Mouse (Mus musculus): ENCODE measurements at regions not wholly inside any gene's neighbourhood (a gene's known extent, or its start where the extent isn't known, plus 50 kb on each side); places are given as distances from the start of the nearest gene placed in this dataset.

DNA sequence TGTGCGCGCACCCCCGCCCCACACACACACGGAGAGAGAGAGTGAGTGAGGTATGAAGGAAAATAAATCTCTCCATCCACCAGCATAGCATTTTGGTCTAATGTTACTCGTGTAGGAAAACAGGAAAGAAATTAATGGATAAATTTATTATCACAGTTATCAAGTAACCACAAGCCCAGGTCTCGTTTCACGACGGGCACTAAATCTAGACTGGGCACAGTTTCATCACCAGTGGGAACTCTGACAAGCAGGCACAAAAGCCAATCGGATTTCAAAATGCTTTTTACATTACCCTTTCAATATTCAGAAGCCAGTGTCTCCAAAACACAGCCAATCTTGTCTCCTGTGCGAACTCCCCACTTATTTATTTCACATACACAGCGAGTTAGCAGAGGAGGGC lies 244.9 kb upstream of the Lrtm1 start:
- no peak for DNase-seq (ENCODE audit: low spot score in 2 of 2)

DNA sequence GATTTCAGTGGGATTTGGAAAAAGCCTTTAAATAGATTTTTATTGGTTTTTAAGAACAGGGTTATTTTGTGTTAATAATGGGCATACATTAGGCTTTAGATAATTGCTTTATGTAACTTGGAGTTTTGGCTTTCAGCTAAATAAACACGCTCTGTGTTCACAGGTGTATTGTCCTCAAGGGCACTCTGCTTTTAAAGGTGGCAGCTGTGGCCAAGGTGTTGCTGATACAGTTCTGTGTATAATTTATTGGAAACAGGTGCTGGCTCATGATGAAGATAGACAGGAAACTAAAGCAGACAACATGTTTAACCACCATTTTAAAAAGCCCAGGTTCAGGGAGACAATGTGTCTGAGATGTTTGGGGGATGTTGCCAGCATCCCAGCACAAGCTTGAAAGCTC lies 242.3 kb upstream of the Lrtm1 start:
- no peak for DNase-seq (ENCODE audit: low spot score in 2 of 2)

DNA sequence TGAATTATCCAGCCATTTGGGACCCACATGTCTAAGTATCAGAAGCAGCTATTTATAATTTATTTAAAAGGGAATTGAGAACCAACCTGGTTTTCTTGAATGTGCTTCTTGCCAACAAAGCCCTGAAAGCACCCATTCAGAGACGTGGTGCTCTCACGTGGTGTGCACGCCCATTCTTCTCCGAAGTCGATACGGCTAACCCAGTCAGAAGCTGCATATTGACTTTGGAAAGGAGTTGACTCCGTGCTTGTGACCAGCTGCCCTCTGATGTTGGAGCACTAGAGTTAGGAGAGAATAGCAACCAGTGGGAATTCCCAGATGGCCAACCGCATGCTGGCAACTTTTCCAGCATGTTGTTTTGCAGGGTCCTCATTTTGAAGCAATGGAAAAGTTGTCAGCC lies 240.2 kb upstream of the Lrtm1 start:
- no peak for DNase-seq (ENCODE audit: low spot score in 2 of 2)

DNA sequence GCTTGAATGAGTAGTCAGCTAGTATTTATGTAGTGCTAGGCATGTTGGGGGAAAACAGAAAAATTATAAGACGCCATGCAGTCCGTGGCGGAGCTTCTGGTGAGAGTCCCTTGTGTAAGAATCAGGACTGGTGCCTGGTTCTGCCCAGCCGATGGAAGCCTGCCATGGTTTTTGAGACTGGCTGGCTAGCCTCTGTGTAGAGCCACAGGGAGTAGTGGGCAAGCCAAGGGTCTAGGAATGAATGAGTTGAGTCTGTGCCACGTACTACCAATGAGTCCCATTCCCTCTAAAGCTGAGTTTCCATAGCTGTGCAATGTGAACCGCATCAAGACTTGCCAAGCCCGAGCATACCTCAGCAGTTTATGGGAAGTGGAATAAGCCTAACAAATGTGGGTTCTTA lies 236.3 kb upstream of the Lrtm1 start:
- peak in 1 of 2 experiments; percentile 7 for DNase-seq (ENCODE audit: low spot score in 2 of 2)

DNA sequence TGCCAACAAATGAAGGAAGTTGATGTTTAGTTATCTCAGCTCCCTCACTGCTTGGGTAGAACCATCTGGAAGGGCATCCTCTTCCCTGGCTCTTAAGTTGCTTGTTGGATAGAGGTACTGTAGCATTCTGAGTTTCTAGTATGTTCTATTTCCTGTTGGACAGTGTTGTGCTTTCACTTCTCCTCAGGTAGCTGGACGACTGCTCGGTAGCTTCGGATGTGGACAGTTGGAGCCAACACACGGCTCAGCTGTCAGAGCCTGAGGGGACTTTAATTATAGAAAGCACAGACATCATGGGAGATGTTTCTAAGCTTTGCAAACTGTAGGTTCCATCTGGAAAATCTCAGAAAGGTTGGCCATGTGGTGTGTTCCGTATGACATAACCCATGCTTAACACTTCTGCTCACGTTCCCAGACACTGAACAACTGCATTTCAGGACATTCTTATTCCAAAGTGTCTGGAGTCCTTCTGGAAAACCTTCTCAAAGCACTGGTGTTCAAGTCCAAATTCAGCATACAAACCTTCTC lies 233.8 kb upstream of the Lrtm1 start:
- peak in 1 of 2 experiments; percentile 2 for DNase-seq (ENCODE audit: low spot score in 2 of 2)

DNA sequence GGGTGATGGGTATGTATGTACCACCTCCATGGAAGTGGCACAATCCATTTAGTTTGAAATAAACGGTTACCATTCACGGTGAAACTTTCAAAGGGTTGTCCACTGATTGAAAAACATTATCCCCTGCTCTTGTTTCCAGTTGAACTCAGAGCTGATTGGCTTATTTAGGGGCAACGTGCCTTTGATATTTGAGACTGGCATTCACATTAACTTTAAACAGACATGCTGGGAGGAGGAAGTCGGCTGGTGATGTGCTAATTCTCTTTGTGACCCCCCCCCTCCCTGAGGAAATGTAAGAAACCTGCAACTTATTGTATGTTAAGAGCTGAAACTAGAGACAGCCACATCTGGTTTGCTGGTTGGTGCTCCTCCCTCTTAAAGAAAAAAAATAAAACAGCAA lies 219.7 kb upstream of the Lrtm1 start:
- DNase-seq (ENCODE audit: low spot score in 2 of 2): no peak

DNA sequence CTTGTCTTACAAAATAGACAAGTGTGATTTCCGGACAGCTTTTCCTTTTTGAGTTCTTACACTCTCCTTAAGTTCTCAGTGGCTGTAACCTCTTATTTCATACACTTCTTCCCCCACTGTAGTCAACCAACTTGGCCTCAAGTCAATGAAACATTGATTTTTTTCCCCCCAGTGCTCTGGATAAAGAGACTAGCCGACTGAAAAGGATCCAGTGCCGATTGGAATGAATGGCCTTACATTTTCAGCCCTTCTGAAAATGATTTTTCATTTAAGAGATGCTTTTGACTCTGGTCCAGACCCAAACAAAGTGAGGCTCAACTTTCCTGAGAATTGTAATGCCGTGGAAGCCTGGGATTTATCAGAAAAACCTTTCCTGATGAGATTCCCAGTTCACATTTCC lies 216.3 kb upstream of the Lrtm1 start:
- no peak for DNase-seq (ENCODE audit: low spot score in 2 of 2)

DNA sequence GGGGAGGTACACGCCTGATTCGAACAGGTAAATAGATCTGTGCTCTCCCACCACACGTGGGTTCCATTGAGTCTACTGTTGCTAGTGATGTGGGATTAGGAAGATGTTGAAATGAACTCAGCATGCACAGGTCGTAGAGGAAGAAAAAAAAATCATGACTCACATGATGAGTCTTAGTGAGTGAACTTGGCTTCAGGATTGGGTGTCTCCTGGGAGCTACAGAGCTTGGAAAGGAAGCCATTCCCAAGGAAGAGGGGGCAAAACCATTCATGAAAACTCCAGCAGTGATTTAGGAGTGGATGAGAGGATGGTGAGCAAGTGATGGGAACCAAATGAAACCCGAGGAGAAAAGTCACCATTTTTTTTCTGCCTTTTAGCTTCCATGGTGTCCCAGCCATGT lies 215.9 kb upstream of the Lrtm1 start:
- no peak for DNase-seq (ENCODE audit: low spot score in 2 of 2)

DNA sequence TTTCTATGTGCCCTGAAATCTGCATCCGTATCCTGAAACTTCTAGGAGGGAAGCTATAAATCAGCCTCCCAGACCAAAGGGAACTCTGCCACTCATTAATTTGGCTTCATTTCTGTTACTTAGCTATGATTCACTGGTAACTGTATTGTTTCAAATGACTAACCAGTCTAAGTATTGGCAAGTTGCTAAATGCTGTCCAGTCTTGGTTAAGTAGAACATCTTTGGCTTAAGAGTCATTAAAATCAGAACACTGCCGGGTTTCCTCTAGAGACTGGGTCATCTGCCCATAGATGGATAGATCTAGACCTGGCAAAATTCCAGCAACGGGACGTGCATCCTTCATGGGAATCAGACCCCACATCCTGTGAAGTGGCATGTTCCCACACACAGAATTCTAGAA lies 209.9 kb upstream of the Lrtm1 start:
- no peak for DNase-seq (ENCODE audit: low spot score in 2 of 2)

DNA sequence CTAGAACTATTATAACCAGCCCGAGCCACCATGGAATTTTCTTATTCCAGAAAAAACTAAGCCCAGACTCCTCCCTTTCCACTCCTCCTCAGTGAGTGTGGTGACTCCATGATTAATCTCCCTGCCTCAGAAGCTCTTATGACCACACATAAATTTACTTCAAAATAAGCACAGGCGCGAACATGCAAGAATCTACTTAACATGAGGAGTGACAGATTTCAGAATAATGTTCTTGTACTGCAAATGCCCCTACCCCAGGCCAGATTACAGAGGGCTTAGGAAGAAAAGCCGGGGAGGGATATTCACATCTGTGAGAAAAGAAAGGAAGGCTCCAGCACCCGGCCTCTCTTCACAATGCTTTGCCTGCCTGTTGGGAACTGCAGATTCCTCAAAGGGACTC lies 208.7 kb upstream of the Lrtm1 start:
- DNase-seq (ENCODE audit: low spot score in 2 of 2): no peak

DNA sequence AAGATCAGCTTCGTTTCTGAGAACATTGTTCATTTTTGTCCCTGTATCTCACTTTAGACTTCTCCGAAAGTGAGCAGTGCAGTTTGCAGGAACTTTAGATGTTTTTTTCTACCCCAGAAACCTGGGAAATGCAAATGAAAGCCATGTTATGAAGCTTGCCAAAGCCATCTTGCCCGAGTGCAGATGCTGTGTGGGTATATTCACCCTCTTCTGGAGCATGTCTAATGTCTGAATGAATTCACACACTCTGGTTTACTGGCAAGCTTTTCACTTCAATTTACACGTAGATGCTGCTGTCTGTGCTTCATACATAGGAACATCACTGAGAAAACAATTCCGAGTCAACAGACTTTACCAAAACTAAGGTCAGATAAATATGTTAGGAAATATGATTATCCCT lies 197.0 kb upstream of the Lrtm1 start:
- peak; percentile 1 to 4 for DNase-seq (ENCODE audit: low spot score in 2 of 2)

DNA sequence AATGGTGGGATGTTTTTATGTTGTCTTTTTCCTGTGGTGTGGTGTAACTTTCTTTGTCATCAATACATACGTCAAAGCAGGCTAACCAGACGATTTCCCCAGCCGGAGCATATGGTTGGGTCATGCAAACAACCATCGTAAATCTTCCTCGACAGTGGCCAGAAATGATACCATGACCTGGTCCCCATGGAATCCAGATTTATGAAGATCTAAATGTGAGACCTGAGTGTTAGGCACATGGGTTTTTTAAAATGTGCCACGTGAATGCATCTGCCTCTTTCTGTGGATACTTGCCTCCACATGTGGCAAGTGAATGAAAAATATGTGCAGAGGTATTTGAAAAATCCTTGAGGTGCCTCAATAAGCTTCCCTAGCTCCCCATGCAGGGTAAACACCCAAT lies 190.8 kb upstream of the Lrtm1 start:
- no peak for DNase-seq (ENCODE audit: low spot score in 2 of 2)

DNA sequence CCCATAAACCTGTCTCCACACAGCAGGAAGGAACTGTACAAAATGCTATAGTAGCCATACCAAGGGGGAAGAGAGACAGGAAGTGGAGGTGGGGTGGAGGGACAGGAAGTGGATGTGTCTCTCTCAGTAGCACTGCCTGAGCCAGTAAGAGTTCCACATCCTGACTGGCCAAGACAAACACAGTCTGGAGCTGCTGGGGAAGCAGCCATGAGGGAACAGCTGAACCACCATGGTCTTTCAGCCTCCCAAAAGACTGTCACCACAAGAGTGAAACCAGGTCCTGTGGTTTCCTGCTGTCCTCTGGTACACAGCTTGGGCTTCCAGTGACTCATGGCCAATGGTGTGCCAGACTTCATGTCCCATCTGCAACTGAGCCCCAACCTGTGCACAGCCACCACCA lies 180.9 kb upstream of the Lrtm1 start:
- no peak for DNase-seq (ENCODE audit: low spot score in 2 of 2)

DNA sequence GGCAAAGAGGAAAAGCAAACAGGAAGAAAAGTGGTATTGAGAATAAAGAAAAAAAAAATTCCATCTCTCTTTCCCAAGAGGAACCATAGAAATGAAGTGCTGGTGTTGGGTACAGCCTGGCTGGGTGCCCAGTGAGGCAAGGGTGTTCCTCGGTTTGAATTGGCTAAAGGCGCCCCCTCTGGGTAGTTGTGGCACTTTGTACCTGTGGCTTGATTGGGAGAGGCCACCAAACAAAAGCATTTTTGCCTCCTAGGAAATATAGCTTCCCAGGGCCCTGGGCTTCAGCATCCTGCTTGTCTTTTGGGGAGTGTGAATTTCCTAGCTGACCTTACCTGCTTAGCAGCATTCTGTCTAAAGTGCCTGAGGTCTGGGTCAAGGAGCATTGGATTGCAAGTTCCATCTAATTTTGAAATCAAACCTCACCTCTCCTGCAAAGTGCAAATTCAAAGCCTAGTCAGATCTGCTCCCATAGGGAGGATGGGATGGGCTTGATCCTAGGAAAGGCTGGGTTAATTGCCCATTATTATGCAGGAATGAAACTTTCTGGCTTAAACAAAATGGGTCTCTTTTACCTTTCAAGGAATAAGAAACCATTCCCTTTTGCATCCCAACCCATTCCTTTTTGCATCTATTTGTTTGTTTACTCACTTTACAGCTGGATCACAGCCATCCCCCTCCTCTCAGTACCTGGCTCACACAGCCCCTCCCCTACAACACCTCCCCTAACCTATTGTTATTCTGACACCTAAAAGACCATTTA lies 169.0 kb upstream of the Lrtm1 start:
- peak in 1 of 2 experiments; percentile 3 for DNase-seq (ENCODE audit: low spot score in 2 of 2)

Data from left cerebral cortex, adult 9 months (tissue).